Mouse (Mus musculus) ES-Bruce4 (cell line): ENCODE results near the gene Ccser1. TPM values are rescaled to one million over a fixed set of nuclear protein-coding genes. Genes with fewer than 3 reads are reported as not detected.
"Not testable (repeated sequence)": the region's sequence is repeated elsewhere in the genome, so short reads cannot be mapped to it uniquely, and the experiment has no call there.

Experiments
- H3K27ac ChIP-seq: 2 replicates; pipeline ENCODE4 v1.5.1; 2012; ENCODE audit warnings: low read length, inconsistent platforms; ENCODE audit not compliant: insufficient read depth
- H3K27me3 ChIP-seq: 2 replicates; pipeline ENCODE4 v1.6.1; 2012; ENCODE audit warnings: mild to moderate bottlenecking, low read length, inconsistent platforms; ENCODE audit not compliant: control insufficient read depth, poor library complexity, insufficient read depth, severe bottlenecking
- H3K36me3 ChIP-seq: 2 replicates; pipeline ENCODE4 v1.6.1; 2012; ENCODE audit warnings: inconsistent platforms, mild to moderate bottlenecking, low read length, moderate library complexity; ENCODE audit not compliant: control insufficient read depth, poor library complexity, insufficient read depth, severe bottlenecking
- H3K4me1 ChIP-seq: one replicate; pipeline ENCODE4 v1.8.1; 2011; ENCODE audit warnings: low read length; ENCODE audit not compliant: control insufficient read depth, insufficient read depth
- H3K4me3 ChIP-seq: 2 replicates; pipeline ENCODE4 v1.5.1; 2011; ENCODE audit warnings: low read depth, mild to moderate bottlenecking, low read length
- H3K9ac ChIP-seq: 2 replicates; pipeline ENCODE4 v1.6.1; 2012; ENCODE audit warnings: low read depth, mild to moderate bottlenecking, inconsistent platforms; ENCODE audit not compliant: poor library complexity, severe bottlenecking
- H3K9me3 ChIP-seq: replicated peaks from 2 replicates; pipeline ENCODE4 v1.6.1; 2012; ENCODE audit warnings: mild to moderate bottlenecking, low read length, inconsistent platforms; ENCODE audit not compliant: control insufficient read depth, poor library complexity, insufficient read depth, severe bottlenecking
- CTCF ChIP-seq: IDR thresholded peaks from one replicate; pipeline ENCODE4 v1.8.1; 2011; ENCODE audit warnings: low read depth, low read length
- EP300 ChIP-seq: IDR thresholded peaks from 2 replicates; pipeline ENCODE4 v1.6.1; 2011; ENCODE audit warnings: low read depth, low read length; ENCODE audit not compliant: insufficient read depth
- POLR2A ChIP-seq: IDR thresholded peaks from one replicate; pipeline ENCODE4 v1.8.1; 2011; ENCODE audit warnings: low read length; ENCODE audit not compliant: insufficient read depth
- polyA plus RNA-seq: library from polyadenylated mRNA; stranded (reverse); fragments of >200 nt; gene quantifications from 2 replicates; pipeline ENCODE4 v1.2.4, GENCODE M21; 2011; ENCODE audit warnings: low read depth; ENCODE audit not compliant: missing spikeins, insufficient read depth, insufficient read length

Gene Ccser1
- polyA plus RNA-seq, 1 experiment, result 1.1 TPM

DNA sequence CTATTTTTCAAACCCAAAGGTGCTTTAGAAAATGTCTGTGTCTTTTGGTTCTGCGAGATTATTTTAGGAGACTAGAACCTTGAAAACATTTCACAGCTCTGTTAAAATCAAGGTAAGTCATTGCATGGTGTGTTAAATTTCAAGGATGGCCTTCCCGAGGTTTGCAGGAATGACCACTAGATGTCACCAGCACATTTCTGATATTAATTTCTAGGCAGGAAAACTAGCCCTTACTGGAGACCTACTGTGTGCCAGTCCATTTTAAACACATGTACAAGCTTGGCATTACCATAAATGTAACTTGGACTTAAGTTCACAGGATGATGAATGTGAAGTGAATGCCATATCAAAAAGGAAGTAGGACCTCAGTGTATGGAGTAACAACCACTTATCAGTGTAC, 798.3 kb downstream of the Ccser1 start:
- no peak overlapping the region for H3K9ac ChIP-seq

DNA sequence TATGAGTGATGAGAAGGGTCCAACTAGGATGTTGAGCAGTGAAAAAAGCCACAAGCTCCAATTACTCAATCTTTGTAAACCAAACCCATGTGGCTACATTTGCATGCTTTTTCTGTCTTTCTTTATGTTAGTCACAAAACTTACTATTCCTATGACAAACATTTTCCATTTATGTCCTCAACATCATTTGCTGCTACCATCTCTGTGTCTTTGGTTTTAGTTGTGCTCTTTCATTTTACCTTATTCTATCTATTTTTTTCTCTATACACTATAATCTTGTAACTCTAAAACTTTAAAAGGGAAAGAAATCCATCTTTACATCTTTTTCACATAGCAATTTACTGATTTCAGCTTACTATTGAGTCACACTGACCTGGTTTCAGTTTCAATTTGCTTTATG, 834.2 kb downstream of the Ccser1 start:
- Histone ChIP-seq H3K36me3 (no peaks in the 10 kb centered on the region), H3K4me1 (no peaks in the 10 kb centered on the region), H3K9me3 (no peaks in the 10 kb centered on the region), H3K4me3 (no peak overlapping the region), H3K27ac (no peak overlapping the region), H3K9ac (no peak overlapping the region), H3K27me3 (no peaks in the 10 kb centered on the region)
- TF ChIP-seq EP300 (no peak), CTCF (no peak), POLR2A (no peak)

More for the DNA sequence above, 798.3 kb downstream of the Ccser1 start:
- H3K36me3 ChIP-seq, result no peaks in the 10 kb centered on the region
- TF ChIP-seq POLR2A, result no peak
- TF ChIP-seq CTCF, result peak; percentile 13
- no peak overlapping the region for H3K4me3 ChIP-seq
- no peaks in the 10 kb centered on the region for H3K27me3 ChIP-seq
- H3K9me3 ChIP-seq, result no peaks in the 10 kb centered on the region
- H3K4me1 ChIP-seq, result no peaks in the 10 kb centered on the region
- no peak overlapping the region for H3K27ac ChIP-seq

DNA sequence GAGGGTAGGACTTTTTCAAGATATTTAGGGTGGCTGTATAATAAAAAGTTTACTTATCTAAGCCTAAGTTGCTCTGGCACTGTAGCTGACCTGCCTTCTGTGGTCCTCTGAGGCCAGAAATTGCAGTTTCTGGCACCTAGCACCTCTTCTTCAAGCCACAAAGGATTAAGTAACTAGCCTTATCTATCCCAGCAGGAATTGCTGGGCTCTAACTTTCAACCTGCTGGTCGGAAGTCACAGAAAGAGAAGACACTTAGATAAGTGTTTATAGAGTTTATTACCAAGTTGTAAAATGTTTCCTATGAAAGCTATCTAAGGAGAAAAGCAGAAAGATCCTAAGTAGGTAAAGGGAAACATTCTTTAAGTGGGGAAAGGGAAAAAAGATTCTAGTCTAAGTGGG, 864.3 kb downstream of the Ccser1 start:
- Histone ChIP-seq H3K9ac (no peak overlapping the region), H3K9me3 (no peaks in the 10 kb centered on the region), H3K4me3 (no peak overlapping the region), H3K27me3 (no peaks in the 10 kb centered on the region), H3K4me1 (no peaks in the 10 kb centered on the region), H3K27ac (no peak overlapping the region), H3K36me3 (no peaks in the 10 kb centered on the region)
- TF ChIP-seq POLR2A (no peak), CTCF (no peak), EP300 (no peak)

DNA sequence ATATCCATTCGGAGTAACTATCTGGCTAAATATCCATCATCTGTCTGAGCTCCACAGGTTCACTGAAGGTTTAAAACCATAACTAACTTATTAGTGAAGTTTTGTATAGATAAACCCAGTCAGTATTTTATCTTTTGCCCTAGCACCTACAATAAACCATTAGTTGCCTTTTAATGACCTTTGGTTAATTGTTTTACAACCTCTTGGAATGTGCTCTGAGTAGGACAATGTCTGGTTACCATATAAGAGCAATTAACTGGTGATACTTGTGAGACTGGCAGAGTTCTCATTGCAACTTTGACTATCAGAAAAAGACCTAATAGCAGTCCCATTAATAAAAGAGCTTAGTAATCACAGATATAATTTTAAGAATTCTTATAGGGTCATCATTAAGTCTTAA, 864.9 kb downstream of the Ccser1 start:
- not testable (repeated sequence) for H3K4me1 ChIP-seq, H3K9ac ChIP-seq, H3K27ac ChIP-seq, H3K4me3 ChIP-seq, H3K27me3 ChIP-seq, H3K36me3 ChIP-seq, H3K9me3 ChIP-seq

DNA sequence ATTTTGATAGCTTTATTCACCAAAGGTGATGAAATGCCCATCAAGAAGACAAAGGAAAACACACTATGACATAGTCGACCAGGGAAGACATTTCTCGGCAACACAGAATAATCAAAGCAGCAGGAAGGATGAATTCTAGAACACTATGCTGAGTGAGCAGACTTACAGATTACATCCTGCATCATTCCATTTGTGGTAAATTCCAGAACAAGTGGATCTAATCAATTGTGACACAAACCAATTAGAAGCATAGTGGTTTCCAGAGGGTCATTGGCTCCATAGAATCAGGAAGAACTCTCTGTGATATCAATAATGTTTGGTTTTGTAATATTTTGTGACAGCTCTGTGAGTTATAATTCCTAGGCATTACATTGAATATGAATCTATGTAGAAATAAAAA, 875.2 kb downstream of the Ccser1 start:
- Histone ChIP-seq H3K36me3 (no peaks in the 10 kb centered on the region), H3K27me3 (no peaks in the 10 kb centered on the region), H3K9ac (no peak overlapping the region), H3K4me1 (no peaks in the 10 kb centered on the region), H3K4me3 (no peak overlapping the region), H3K27ac (no peak overlapping the region), H3K9me3 (no peaks in the 10 kb centered on the region)
- TF ChIP-seq CTCF, result no peak
- TF ChIP-seq POLR2A, result no peak
- no peak for TF ChIP-seq EP300

DNA sequence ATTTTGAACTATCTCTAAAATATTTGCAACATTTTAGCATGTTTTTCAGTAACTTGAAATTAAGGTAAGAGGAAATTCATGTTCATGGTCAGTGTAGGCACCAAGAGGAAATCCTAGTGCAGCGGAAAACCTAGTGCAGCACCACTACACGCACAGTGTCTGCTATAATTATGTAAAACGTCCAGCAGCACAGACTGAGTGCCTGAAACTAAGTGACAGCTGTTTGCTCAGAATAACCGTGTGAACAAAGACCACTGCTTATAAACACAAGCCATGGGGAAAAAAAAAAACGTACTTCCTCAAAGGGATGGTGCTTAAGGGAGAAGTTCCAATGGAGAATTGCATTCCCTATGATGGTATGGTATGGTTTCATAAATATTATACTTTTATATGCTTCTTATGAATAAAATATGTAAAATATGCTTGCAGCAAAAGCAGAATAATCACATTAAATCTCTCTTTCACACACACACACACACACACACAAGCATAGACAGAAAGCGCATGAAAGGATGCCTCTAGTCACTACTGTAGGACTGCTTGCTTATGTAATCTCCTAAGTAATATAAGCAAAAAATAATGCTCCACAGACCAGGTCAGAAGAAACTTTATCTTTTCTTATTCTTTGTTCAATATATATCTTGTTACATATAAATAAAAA, 886.4 kb downstream of the Ccser1 start:
- H3K9ac ChIP-seq, result no peak overlapping the region
- no peak overlapping the region for H3K27ac ChIP-seq
- H3K36me3 ChIP-seq, result no peaks in the 10 kb centered on the region
- no peaks in the 10 kb centered on the region for H3K9me3 ChIP-seq
- no peak overlapping the region for H3K4me3 ChIP-seq
- H3K27me3 ChIP-seq, result no peaks in the 10 kb centered on the region
- no peak for TF ChIP-seq CTCF
- TF ChIP-seq POLR2A, result no peak
- no peak for TF ChIP-seq EP300
- H3K4me1 ChIP-seq, result no peaks in the 10 kb centered on the region
